Mouse (Mus musculus): ENCODE results near the gene AI661453.
A peak's percentile ranks its signal among the peaks of the same experiment; 100 is the strongest.

Gene AI661453

DNA sequence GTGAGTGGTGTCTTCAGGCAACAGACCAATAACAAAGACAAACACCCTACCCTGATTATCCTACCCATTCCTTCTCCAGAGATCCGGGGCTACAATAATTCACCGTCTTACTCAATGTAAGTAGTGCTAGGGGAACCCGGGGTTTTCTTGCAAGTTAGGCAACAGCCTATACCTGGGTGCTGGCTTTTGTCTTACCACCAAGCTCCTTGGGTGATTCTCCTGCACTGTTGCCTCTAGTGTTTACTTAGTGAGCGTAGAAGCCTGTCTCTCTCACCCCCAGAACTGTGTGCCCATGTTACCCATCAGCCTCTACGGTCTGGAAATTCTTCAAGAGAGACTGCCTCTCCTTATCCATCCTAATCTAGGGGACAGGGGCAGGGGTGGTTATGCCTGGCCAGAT lies 67.8 kb downstream of the AI661453 start:
- no peak for DNase-seq

DNA sequence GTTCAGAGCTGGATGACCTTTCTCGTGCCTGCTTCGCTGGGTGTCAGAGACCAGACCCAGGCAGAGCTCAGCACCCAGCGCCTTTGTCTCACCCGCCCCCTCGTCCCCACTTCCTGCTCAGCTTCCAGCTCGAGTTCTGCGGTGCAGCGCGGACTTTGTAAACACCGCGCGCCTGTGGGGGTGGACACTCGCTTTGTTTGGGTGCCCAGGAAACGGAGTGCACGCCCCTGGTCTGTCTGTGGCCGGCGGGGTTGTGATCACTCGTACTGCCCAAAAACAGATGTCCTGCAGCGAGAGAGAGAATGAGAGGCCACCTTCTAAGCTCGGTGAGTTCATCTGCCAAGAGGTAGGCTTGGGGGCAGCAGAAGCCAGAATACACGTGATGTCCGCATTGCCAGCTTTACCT lies 68.5 kb downstream of the AI661453 start, which contains the start of gene Ccnd3:
Gene Ccnd3, plus strand, starts transcription at position 111 of the 406 bp plus-strand sequence.
- peak; percentile 81 for DNase-seq

DNA sequence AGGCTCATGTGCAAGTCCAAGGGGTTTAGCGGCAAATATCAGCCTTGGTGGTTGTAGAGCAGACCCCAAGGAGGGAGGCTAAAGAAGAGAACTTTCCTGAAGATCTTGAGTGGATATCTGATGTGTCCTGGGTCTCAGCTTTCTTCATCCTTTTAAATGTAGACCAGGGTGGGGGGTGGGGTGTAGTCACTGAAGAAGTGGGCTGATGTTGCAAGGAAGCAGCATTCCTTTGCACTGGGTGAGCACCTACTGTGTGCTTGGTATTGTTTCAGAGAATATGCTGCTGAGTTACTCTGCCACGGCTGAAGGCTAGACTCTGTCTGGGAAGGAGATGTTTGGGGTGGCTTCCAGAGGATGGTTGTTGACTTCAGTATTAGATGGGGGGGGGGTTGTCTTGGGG lies 69.2 kb downstream of the AI661453 start:
- DNase-seq, result no peak

DNA sequence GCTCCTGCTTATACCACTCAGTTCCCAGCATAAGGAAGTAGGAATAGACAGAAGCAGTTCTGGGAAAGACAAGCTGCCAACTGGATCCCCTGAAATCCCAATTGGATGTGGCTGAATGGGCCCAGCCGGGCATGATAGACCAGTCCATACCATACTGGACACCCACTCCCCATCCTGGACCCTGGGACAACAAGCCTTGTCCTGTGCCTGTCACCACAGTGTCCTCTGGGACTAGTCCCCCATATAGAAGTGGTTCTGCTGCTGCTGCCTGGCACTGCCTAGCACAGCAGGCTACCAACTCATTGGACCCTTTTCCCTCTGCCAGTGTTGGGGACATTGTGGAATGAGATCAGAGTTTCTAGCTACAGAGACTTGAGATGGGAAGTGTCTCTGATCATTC lies 69.6 kb downstream of the AI661453 start:
- no peak for DNase-seq

DNA sequence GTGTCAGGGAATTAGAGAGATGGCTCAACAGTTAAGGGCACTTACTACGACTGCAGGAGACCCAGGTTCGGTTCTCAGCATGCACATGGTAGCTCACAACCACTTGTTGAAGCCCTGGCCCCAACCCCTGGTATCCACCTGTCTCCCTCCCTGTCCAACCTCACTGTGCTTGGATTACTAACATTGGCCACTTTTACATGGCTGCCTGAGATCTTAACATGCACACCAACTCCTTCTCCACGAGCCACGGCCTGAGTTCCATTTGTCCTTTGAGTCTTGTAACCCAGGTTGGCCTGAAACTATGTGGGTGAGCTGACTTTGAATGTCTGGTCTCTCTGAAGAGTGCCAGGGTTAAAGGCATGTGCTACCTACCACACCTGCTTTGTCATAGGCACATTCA lies 70.3 kb downstream of the AI661453 start:
- DNase-seq, result no peak

DNA sequence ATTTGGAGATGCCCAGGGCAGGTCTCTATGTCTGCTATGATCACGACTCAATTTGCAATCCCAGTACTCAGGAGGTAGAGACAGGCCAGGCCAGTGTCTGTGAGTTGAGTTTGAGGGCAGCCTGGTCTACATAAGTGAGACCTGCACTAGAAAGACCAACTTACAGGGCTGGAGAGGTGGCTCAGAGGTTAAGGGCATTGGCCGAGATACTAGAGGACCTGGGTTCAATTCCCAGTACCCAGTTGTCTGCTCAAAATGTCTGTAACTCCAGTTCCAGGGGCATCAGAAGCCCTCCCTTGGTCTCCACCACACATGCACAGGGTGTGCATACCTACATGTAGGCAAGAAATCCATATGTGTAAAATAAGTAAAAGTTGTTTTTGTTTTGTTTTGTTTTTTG lies 71.1 kb downstream of the AI661453 start:
- no peak for DNase-seq

DNA sequence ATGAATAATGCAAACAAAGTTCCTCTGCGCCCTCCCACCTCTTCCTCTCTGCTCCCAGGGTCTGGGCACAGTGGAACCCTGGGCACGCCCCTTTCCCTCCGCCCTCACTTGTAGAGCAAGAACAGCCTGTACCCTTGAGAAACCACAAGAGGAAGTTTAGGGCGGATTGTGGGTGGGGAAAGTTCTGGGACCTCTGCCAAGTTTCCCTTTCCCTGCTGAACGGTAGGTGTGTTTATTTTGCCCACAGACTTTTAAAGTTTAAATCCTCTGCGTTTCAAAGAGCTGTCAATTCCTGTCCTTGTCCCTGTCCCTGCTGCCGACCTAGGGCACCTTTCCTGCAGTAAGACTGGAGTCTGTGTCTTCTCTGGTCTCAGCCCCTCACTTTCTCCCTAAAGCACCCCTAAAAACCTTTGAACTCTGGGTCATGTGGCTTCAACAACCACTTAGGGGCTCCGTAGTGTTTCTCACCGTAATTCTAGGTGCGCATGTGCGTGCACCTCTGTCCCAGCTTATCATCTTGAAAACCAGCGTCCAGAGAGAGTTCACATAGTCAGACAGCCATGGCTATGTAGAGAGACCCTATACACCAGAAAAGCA lies 71.7 kb downstream of the AI661453 start:
- DNase-seq, result peak; percentile 98

DNA sequence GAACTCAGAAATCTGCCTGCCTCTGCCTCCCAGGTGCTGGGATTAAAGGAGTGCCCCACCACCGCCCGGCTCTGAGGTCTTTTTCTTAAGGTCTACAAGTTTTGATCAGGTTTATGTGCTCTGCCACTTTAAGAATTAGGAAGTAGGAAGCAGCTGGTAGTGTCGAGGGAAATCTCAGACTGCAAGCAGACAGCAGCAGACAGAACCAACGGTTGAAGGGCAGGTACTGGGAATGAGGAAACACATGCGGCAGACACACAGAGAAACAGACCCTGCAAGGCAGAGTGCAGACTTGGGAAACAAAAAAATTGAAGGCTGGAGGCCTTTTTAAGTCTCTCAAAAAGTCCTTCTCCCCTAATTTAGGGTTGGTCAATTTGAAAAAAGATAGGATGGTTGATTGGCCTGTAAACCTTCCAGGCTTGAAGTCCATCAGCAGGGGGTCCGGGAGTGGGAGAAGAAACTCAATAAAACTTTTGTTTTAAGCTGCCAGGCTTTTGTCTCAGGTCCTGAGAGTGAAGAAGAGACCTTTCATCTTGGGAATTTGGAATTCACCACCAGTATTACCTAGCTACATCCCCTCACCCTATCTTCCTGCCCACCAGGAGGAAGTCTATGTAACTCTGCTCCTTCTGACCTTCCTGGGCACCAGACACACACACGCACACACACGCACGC lies 72.8 kb downstream of the AI661453 start:
- DNase-seq, result no peak

DNA sequence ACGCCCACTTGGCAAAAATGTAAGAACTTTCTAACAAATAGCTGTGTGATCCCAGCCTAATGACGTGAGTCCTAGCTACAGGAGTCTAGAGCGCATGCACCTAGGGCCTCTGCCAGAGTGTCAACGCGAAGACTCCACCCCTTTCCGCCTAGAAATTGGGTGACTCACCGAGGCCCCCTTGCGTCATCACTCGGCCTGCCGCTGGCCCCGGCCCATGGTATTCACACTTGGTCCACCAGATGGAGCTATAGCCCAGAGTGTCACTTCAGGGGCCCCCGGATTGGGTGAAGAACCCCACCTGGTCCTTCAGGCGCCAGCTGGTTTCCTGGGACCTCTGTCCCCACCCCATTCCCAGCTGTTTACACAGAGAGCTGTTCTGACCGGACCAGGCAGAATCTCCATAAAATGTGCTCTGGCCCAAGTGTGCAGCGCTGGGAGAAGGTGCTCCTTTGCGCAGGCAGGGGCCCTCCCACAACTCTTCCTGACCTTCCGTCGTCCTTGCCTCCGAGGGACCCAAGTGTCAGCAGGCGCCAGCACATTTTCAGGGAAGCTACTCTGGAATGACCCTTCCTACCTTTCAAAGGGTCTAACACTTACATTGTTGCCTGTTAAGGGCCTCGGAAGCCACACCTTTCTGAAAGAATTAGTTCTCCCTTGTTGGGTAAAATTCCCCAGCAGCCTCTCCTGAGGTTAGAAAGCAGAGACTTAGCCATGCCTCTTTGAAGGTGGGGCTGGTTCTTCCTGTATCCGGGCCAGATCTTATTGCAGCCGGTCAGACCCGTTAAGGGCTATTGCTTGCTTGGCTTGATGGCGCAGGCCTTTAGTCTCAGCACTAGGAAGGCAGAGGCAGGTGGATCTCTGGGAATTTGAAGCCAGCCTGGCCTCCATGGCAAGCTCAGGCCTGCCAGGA lies 75.0 kb downstream of the AI661453 start:
- DNase-seq, result peak; percentile 99

DNA sequence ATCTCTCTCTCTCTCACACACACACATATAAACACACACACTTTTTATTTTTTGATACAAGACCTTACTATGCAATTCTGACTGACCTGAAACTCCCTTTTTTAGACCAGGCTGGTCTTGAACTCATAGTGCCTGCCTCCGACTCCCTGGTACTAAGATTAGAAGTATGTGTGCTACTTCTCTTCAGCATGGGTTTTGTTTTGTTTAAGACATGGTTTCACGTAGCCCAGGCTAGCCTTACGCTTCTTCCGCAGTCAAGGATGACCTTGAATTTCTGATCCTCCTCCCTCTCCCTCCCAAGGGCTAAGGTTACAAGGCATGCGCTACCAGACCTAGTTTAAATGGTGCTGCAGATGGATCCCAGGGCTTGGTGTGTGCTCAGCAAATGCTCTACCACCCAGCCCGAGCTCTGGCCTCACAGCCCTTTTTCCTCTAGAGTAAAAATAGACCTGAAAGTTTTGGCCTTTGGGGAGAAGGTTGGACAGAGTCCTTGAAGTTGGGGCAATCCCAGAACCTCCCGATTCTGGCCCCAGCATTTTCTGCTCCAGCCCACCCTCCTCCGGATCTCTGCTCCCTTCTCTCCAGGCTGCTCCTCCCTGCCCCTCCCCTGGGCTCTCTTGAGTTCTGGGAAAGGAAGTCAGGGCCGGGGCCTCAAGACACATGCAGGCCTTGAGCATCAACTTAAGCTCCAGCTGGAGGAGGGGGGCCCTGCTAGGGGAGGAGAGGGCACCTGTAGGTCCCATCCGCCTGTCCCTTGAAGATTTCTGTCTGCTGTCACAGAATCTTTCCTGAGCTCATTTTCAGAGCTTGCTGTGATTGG lies 76.8 kb downstream of the AI661453 start:
- no peak for DNase-seq

DNA sequence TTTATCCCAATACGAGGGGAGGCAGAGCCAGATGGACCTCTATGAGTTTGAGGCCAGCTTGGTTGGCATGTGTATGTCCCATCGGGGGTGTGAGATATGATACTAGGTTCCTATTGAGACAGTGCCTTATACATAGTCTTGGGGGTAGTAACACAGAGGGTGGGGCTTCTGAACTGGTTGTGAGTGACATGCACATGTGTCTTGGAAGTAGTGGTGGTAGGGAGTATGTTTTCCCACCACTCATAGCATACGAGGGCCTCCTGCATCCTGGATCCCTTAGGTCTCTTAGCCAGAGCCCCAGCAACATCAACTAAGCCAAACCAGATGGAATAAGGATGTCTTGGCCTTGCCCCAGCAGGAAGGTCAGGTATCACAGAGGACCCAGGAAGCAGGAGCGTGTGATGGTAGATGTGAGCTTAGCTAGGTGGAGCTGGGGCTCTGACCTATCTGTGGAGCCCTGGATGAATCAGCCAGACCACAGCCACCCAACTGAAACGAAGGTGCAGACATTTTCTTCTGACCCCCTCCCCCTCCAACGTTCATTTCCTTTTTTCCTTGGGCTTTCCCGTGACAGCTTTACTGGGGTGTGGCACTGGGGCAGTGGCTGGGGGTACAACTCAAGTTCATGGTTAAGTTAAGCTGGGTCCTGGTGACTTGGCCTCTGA lies 78.9 kb downstream of the AI661453 start:
- no peak for DNase-seq

DNA sequence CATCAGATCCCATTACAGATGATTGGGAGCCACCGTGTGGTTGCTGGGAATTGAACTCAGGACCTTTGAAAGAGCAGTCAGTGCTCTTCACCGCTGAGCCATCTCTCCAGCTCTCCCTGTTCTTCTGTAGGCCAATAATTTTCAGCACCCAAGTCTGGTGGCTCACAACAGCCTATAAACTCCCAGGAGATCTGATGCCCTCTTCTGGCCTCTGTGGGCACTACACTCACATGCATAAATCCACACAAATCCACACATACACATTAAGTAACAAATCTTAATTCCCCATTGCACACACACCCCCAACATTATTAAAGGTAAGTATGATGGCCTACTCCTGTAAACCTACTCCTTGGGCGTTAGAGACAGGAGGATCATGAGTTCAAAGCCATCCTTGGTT lies 79.8 kb downstream of the AI661453 start:
- no peak for DNase-seq

DNA sequence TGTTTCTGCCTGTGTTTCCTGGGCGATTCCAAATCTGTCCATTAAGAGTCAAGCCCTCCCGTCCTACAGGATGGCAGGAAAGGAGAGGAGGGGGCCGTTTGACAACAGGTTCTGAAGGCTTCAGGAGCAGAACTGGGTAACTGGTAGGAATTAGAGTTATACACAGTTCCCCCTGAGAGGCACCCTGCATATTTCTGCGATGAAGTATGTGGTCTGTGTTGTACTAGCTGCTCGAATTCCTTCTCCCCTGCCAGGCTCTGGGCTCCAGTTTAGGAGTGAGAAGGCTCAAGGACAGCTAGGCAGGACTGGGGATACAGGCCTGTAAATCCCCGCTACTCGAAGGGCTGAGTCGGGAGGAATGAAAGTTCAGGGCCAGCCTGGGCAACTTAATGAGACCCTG lies 81.8 kb downstream of the AI661453 start:
- DNase-seq, result no peak
